19 mouse cellular contexts compared by ENCODE assay signal in genomic region chrX:160610882-160611644, GRCm38 (mm10).
DNase-seq lines count a peak whose midpoint lies in the region; ATAC-seq and TF ChIP-seq lines count a peak whose summit lies in the region.
"Had no signal": no experiment of that assay in that cellular context is flagged by ENCODE, and none has a peak within 500 bp of the region (broad histone marks: within the 10 kb centered on the region; RNA-seq: fewer than 3 reads in every experiment).

No protein-coding gene starts in this region.

- ATAC-seq in forebrain, embryonic 14.5 days, result peak; percentile 32; the same call in 1 of the 2 replicates
- ATAC-seq in forebrain, embryonic 16.5 days, result no peak
- peak; percentile 88 for ATAC-seq in midbrain, embryonic 12.5 days (ENCODE audit: low FRiP score, low read depth)
- ATAC-seq in midbrain, embryonic 16.5 days, result no peak
- no peak for ATAC-seq in kidney, embryonic 14.5 days (ENCODE audit: low FRiP score, low TSS enrichment)
- ATAC-seq: activated CD4-positive, CD25-positive, alpha-beta regulatory T cell, adult 4 months; hindbrain, embryonic 16.5 days; intestine, embryonic 16.5 days had no signal

- H3K27me3 ChIP-seq in forebrain, embryonic 14.5 days (replicated peaks; ENCODE audit: control insufficient read depth, insufficient read depth, low read length), result no peaks in the 10 kb centered on the region
- H3K27me3 ChIP-seq in forebrain, embryonic 16.5 days (replicated peaks; ENCODE audit: control insufficient read depth, insufficient read depth, low read length), result no peaks in the 10 kb centered on the region
- peaks cover 4% of the 10 kb centered on the region; the same call in 1 of the 2 replicates for H3K27me3 ChIP-seq in midbrain, embryonic 12.5 days
- no peaks in the 10 kb centered on the region; the same call in none of the 2 replicates for H3K27me3 ChIP-seq in midbrain, embryonic 16.5 days (ENCODE audit: control insufficient read depth, insufficient read depth, low read depth, low read length)
- no peaks in the 10 kb centered on the region; the same call in 1 of the 2 replicates for H3K27me3 ChIP-seq in kidney, embryonic 14.5 days (ENCODE audit: control insufficient read depth, insufficient read depth, low read length)
- H3K27me3 ChIP-seq: CH12.LX had no signal

- H3K4me2 ChIP-seq in forebrain, embryonic 14.5 days (ENCODE audit: low read length), result no peak overlapping the region
- no peak overlapping the region for H3K4me2 ChIP-seq in forebrain, embryonic 16.5 days (ENCODE audit: low read length)
- H3K4me2 ChIP-seq in midbrain, embryonic 12.5 days (replicated peaks), result no peak overlapping the region
- H3K4me2 ChIP-seq in midbrain, embryonic 16.5 days (ENCODE audit: low read length), result no peak overlapping the region
- no peak overlapping the region for H3K4me2 ChIP-seq in kidney, embryonic 14.5 days (replicated peaks; ENCODE audit: low read depth, low read length)

- TF ChIP-seq CTCF in brain, embryonic 14.5 days (IDR thresholded peaks at IDR 0.05; ENCODE audit: borderline replicate concordance, extremely low read depth, insufficient read depth, insufficient read length), result no peak

- H3K4me3 ChIP-seq in forebrain, embryonic 14.5 days (ENCODE audit: low read depth, low read length), result no peak overlapping the region
- no peak overlapping the region for H3K4me3 ChIP-seq in forebrain, embryonic 16.5 days (replicated peaks; ENCODE audit: low read length)
- no peak overlapping the region for H3K4me3 ChIP-seq in midbrain, embryonic 12.5 days
- H3K4me3 ChIP-seq in midbrain, embryonic 16.5 days (ENCODE audit: low read depth, low read length), result no peak overlapping the region
- no peak overlapping the region for H3K4me3 ChIP-seq in kidney, embryonic 14.5 days (ENCODE audit: low read length)
- H3K4me3 ChIP-seq: layer of hippocampus, adult 2 months had no signal

- DNase-seq in forebrain, embryonic 14.5 days (ENCODE audit: low spot score), result peak; percentile 40
- peak; percentile 63 for DNase-seq in brain, embryonic 14.5 days (ENCODE audit: low read depth)
- peak; percentile 54 for DNase-seq in mesoderm, embryonic 11.5 days (ENCODE audit: low read depth, low spot score)
- no peak for DNase-seq in urinary bladder, postnatal 14 days (ENCODE audit: low spot score)
- DNase-seq: adrenal gland, postnatal 10 days; cerebellum, adult 8-10 months; cerebellum, postnatal 36 days; heart, postnatal 36 days; kidney, adult 9 months; kidney, postnatal 25 days had no signal

- 24% methylated on average over 4 of the region's 4 CpGs for WGBS in forebrain, embryonic 14.5 days
- WGBS in forebrain, embryonic 16.5 days, result 18% methylated on average over 4 of the region's 4 CpGs
- WGBS in midbrain, embryonic 12.5 days, result 23% methylated on average over 4 of the region's 4 CpGs
- WGBS in midbrain, embryonic 16.5 days, result 17% methylated on average over 4 of the region's 4 CpGs
- 47% methylated on average over 4 of the region's 4 CpGs for WGBS in kidney, embryonic 14.5 days

- TF ChIP-seq POLR2A in brain, embryonic 14.5 days (IDR thresholded peaks at IDR 0.05; ENCODE audit: borderline replicate concordance, extremely low read depth, insufficient read depth, insufficient read length, poor library complexity, severe bottlenecking), result no peak

- H3K27ac ChIP-seq in forebrain, embryonic 14.5 days (ENCODE audit: low read depth, low read length), result no peak overlapping the region
- no peak overlapping the region for H3K27ac ChIP-seq in forebrain, embryonic 16.5 days (ENCODE audit: low read length)
- peak overlapping the region; percentile 54; the same call in 1 of the 2 replicates for H3K27ac ChIP-seq in midbrain, embryonic 12.5 days (replicated peaks)
- no peak overlapping the region for H3K27ac ChIP-seq in midbrain, embryonic 16.5 days (ENCODE audit: low read length)
- H3K27ac ChIP-seq in kidney, embryonic 14.5 days (ENCODE audit: low read depth, low read length), result no peak overlapping the region
- H3K27ac ChIP-seq: layer of hippocampus, adult 2 months had no signal

- no peaks in the 10 kb centered on the region for H3K4me1 ChIP-seq in forebrain, embryonic 14.5 days (ENCODE audit: control insufficient read depth, insufficient read depth, low read length)
- no peaks in the 10 kb centered on the region for H3K4me1 ChIP-seq in forebrain, embryonic 16.5 days (replicated peaks; ENCODE audit: control insufficient read depth, insufficient read depth, low read length)
- no peaks in the 10 kb centered on the region for H3K4me1 ChIP-seq in midbrain, embryonic 12.5 days
- no peaks in the 10 kb centered on the region for H3K4me1 ChIP-seq in midbrain, embryonic 16.5 days (ENCODE audit: control insufficient read depth, insufficient read depth, low read length)
- no peaks in the 10 kb centered on the region for H3K4me1 ChIP-seq in kidney, embryonic 14.5 days (ENCODE audit: control insufficient read depth, insufficient read depth, low read length)

- H3K9ac ChIP-seq in forebrain, embryonic 14.5 days (ENCODE audit: low read length), result no peak overlapping the region
- no peak overlapping the region for H3K9ac ChIP-seq in forebrain, embryonic 16.5 days (replicated peaks; ENCODE audit: low read depth, low read length)
- no peak overlapping the region for H3K9ac ChIP-seq in midbrain, embryonic 12.5 days (replicated peaks)
- no peak overlapping the region for H3K9ac ChIP-seq in midbrain, embryonic 16.5 days (ENCODE audit: low read depth, low read length)
- no peak overlapping the region for H3K9ac ChIP-seq in kidney, embryonic 14.5 days (ENCODE audit: low read depth, low read length)

- H3K36me3 ChIP-seq in forebrain, embryonic 14.5 days (ENCODE audit: control insufficient read depth, insufficient read depth, low read length), result no peaks in the 10 kb centered on the region
- no peaks in the 10 kb centered on the region for H3K36me3 ChIP-seq in forebrain, embryonic 16.5 days (ENCODE audit: control insufficient read depth, insufficient read depth)
- H3K36me3 ChIP-seq in midbrain, embryonic 12.5 days, result no peaks in the 10 kb centered on the region
- H3K36me3 ChIP-seq in midbrain, embryonic 16.5 days (ENCODE audit: control insufficient read depth, insufficient read depth, low read length), result no peaks in the 10 kb centered on the region
- no peaks in the 10 kb centered on the region for H3K36me3 ChIP-seq in kidney, embryonic 14.5 days (ENCODE audit: control insufficient read depth, insufficient read depth, low read length)

- H3K9me3 ChIP-seq in forebrain, embryonic 14.5 days (replicated peaks; ENCODE audit: control insufficient read depth, low read length), result no peaks in the 10 kb centered on the region
- H3K9me3 ChIP-seq in forebrain, embryonic 16.5 days (ENCODE audit: control insufficient read depth, low read length), result no peaks in the 10 kb centered on the region
- H3K9me3 ChIP-seq in midbrain, embryonic 12.5 days, result no peaks in the 10 kb centered on the region
- no peaks in the 10 kb centered on the region for H3K9me3 ChIP-seq in midbrain, embryonic 16.5 days (replicated peaks; ENCODE audit: control insufficient read depth, low read length, poor library complexity, severe bottlenecking)
- H3K9me3 ChIP-seq in kidney, embryonic 14.5 days (ENCODE audit: control insufficient read depth, low read length), result no peaks in the 10 kb centered on the region

Comparison
In these comparisons a context has a peak if more than half of its experiments do, and no peak if none do; other contexts are left out.
1. ATAC-seq: peak in forebrain, embryonic 14.5 days (single experiment) and midbrain, embryonic 12.5 days (single experiment); none in forebrain, embryonic 16.5 days (single experiment), midbrain, embryonic 16.5 days (single experiment) and kidney, embryonic 14.5 days (single experiment).